Mouse (Mus musculus) forebrain, embryonic 14.5 days (tissue): ENCODE measurements around the gene Anks1b. TPM values are rescaled to one million over a fixed set of nuclear protein-coding genes. Genes with fewer than 3 reads are reported as not detected.

Source experiments
- ATAC-seq: fragments of 200-750 bp; cut with Nextera tagmentation; 2 replicates; pipeline ENCODE4 v1.8.0; 2017; ENCODE audit warnings: mild to moderate bottlenecking, moderate library complexity
- DNase-seq: peaks from one replicate; pipeline ENCODE4 v3.0.0-alpha.2; 2015; ENCODE audit warnings: low spot score
- H3K27ac ChIP-seq: fragments of 300-500 bp; sonication (generic); 2 replicates; pipeline ENCODE4 v1.5.1; 2014; ENCODE audit warnings: low read depth, mild to moderate bottlenecking, control low read depth, low read length, moderate library complexity
- H3K27me3 ChIP-seq: fragments of 300-500 bp; sonication (generic); replicated peaks from 2 replicates; pipeline ENCODE4 v1.6.1; 2014; ENCODE audit warnings: low read length, control low read depth, mixed read lengths; ENCODE audit not compliant: control insufficient read depth, insufficient read depth
- H3K36me3 ChIP-seq: fragments of 300-500 bp; sonication (generic); 2 replicates; pipeline ENCODE4 v1.6.1; 2014; ENCODE audit warnings: low read length, control low read depth; ENCODE audit not compliant: control insufficient read depth, insufficient read depth
- H3K4me1 ChIP-seq: fragments of 300-500 bp; sonication (generic); 2 replicates; pipeline ENCODE4 v1.6.1; 2014; ENCODE audit warnings: antibody characterized with exemption, low read length, control low read depth; ENCODE audit not compliant: control insufficient read depth, insufficient read depth
- H3K4me2 ChIP-seq: fragments of 300-500 bp; sonication (generic); 2 replicates; pipeline ENCODE4 v1.6.1; 2014; ENCODE audit warnings: mild to moderate bottlenecking, control low read depth, low read length
- H3K4me3 ChIP-seq: fragments of 300-500 bp; sonication (generic); 2 replicates; pipeline ENCODE4 v1.5.1; 2014; ENCODE audit warnings: low read depth, low read length, control low read depth
- H3K9ac ChIP-seq: fragments of 300-500 bp; sonication (generic); 2 replicates; pipeline ENCODE4 v1.6.1; 2014; ENCODE audit warnings: mild to moderate bottlenecking, low read length, control low read depth, moderate library complexity
- H3K9me3 ChIP-seq: fragments of 300-500 bp; sonication (generic); replicated peaks from 2 replicates; pipeline ENCODE4 v1.6.1; 2016; ENCODE audit warnings: low read length, control low read depth, mixed read lengths; ENCODE audit not compliant: control insufficient read depth
- WGBS: fragments of 180-500 bp; shearing (Covaris S2); extraction: QIAGEN DNeasy Blood & Tissue Kit; methylation state at CpG from one replicate; pipeline ENCODE4 v1.1.7; 2014; 5-methylcytosine and 5-hydroxymethylcytosine counted together
- polyA plus RNA-seq: library from polyadenylated mRNA; unstranded; fragments of >200 nt; fragmentation: Nextera tagmentation; extraction: Ambion mirVana; gene quantifications from 2 replicates; pipeline ENCODE4 v1.2.1, GENCODE M21; 2014

The Anks1b gene
- polyA plus RNA-seq, 1 experiment from 2014 or later = 36.0 TPM

DNA sequence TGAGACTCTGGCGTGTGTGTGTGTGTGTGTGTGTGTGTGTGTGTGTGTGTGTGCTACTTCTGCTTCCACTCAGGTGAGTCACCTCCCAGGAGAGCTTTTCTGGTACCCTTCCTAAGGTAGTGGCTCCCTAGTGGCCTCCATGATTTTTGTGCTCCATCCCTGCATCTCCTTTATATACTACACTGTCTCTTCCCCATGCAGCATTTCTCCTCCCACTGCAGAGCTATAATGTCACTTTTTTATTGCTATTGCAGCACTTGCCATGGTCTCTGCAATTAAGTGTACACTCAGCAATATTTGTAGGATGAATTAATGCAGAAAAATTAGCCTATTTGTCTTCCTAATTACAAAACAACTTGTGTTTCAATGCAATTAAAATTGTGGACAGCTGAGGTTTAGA lies 482.9 kb downstream of the Anks1b start:
- H3K27me3 ChIP-seq = no peaks in the 10 kb centered on the region
- no peak for DNase-seq
- H3K9ac ChIP-seq = no peak overlapping the region
- H3K4me1 ChIP-seq = no peaks in the 10 kb centered on the region
- no peak overlapping the region for H3K27ac ChIP-seq
- no peak for ATAC-seq
- no peaks in the 10 kb centered on the region for H3K9me3 ChIP-seq
- no peaks in the 10 kb centered on the region for H3K36me3 ChIP-seq
- WGBS = 43% methylated on average over 1 of the region's 1 CpGs
- H3K4me2 ChIP-seq = no peak overlapping the region
- no peak overlapping the region for H3K4me3 ChIP-seq

DNA sequence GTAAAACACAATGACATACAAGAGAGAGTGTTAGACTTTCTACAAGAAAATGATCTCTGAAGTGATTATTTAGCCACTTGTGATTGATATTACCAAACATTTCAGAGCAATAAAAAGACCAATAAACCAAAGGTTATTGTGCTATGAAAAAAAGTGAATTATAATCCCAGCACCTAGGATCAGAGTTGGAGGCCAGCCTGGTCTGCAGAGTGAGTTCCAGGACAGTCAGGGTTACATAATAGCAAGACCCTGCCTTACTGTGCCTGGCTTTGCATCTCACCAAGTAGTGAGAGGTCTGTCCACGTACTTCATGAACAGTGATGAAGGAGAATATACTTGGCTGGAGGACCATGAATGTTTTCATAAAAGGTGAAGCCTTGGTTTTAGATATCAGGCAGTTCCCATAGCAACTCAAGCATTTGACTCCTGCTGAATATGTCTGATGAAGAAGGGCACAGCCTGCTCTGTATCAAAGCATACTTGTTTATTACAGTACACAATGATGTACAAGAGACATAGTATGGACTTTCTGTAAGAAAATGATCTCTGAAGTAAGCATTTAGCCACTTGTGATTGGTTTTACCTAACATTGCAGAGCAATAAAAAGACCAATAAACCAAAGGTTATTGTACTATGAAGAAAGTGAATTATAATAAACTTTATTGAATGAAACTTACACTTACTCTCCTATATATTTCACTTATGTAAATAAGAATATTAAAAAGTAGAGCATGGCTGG lies 484.0 kb downstream of the Anks1b start:
- DNase-seq = no peak
- no peak overlapping the region for H3K4me3 ChIP-seq
- no peaks in the 10 kb centered on the region for H3K4me1 ChIP-seq
- no peaks in the 10 kb centered on the region for H3K27me3 ChIP-seq
- H3K27ac ChIP-seq = no peak overlapping the region
- H3K36me3 ChIP-seq = no peaks in the 10 kb centered on the region
- WGBS = 73% methylated on average over 1 of the region's 1 CpGs
- ATAC-seq = no peak
- H3K9ac ChIP-seq = no peak overlapping the region
- no peaks in the 10 kb centered on the region for H3K9me3 ChIP-seq
- H3K4me2 ChIP-seq = no peak overlapping the region

- WGBS = 97% methylated on average over 7 of the region's 7 CpGs
- no peaks in the 10 kb centered on the region for H3K9me3 ChIP-seq
- H3K27me3 ChIP-seq = no peaks in the 10 kb centered on the region
Observed at GRCm38 (mm10) chr10:90369015-90369414, 495.7 kb downstream of the Anks1b start.

DNA sequence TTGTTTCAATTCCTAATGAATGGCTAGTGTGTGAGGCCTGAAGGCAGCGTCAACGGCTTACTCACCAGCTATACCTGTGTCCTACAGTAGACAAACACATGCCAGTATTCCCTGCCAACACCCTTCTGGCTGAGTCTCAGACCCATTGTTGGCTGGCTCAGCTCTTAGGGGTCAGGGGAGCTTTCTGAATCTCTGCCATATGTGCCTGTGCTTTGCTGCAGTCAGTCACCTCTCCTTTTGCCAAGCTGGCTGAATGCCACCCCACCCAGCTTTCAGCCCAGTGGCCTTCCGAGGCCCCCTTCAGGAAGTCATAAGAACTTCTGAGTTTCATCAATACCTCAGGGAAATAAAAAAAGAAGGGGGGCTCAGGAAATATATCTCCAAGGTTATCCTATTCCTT lies 497.4 kb downstream of the Anks1b start:
- H3K27ac ChIP-seq = no peak overlapping the region
- no peaks in the 10 kb centered on the region for H3K4me1 ChIP-seq
- H3K36me3 ChIP-seq = no peaks in the 10 kb centered on the region
- no peaks in the 10 kb centered on the region for H3K27me3 ChIP-seq
- DNase-seq = peak; percentile 60
- ATAC-seq = no peak
- no peak overlapping the region for H3K9ac ChIP-seq
- no peaks in the 10 kb centered on the region for H3K9me3 ChIP-seq
- WGBS = 71% methylated on average over 3 of the region's 3 CpGs
- H3K4me2 ChIP-seq = no peak overlapping the region
- no peak overlapping the region for H3K4me3 ChIP-seq

More at GRCm38 (mm10) chr10:90369015-90369414, 495.7 kb downstream of the Anks1b start:
- Histone ChIP-seq H3K4me3 (no peak overlapping the region), H3K9ac (no peak overlapping the region), H3K27ac (no peak overlapping the region), H3K36me3 (no peaks in the 10 kb centered on the region), H3K4me2 (no peak overlapping the region), H3K4me1 (no peaks in the 10 kb centered on the region)
- ATAC-seq = no peak
- no peak for DNase-seq

- 0 out of 2 replicates have a peak, but pooled peaks have one; percentile 50 for ATAC-seq
- WGBS = 40% methylated on average over 4 of the region's 4 CpGs
- no peaks in the 10 kb centered on the region for H3K4me1 ChIP-seq
Observed at GRCm38 (mm10) chr10:90373469-90373868, 500.2 kb downstream of the Anks1b start.

GRCm38 (mm10) chr10:90376605-90377004 lies 503.3 kb downstream of the Anks1b start:
- no peak overlapping the region for H3K4me2 ChIP-seq
- H3K4me3 ChIP-seq = no peak overlapping the region
- H3K4me1 ChIP-seq = no peaks in the 10 kb centered on the region
- no peak overlapping the region for H3K27ac ChIP-seq
- H3K9me3 ChIP-seq = no peaks in the 10 kb centered on the region
- DNase-seq (no peak), ATAC-seq (no peak)
- no peak overlapping the region for H3K9ac ChIP-seq
- no peaks in the 10 kb centered on the region for H3K27me3 ChIP-seq
- WGBS = 66% methylated on average over 1 of the region's 1 CpGs
- no peaks in the 10 kb centered on the region for H3K36me3 ChIP-seq

More at GRCm38 (mm10) chr10:90373469-90373868, 500.2 kb downstream of the Anks1b start:
- Histone ChIP-seq H3K27ac (no peak overlapping the region), H3K4me3 (no peak overlapping the region), H3K9ac (no peak overlapping the region), H3K27me3 (no peaks in the 10 kb centered on the region), H3K9me3 (no peaks in the 10 kb centered on the region), H3K36me3 (no peaks in the 10 kb centered on the region), H3K4me2 (no peak overlapping the region)
- DNase-seq = peak; percentile 51

- 84% methylated on average over 1 of the region's 1 CpGs for WGBS
- no peak overlapping the region for H3K4me2 ChIP-seq
- no peak overlapping the region for H3K4me3 ChIP-seq
- no peaks in the 10 kb centered on the region for H3K4me1 ChIP-seq
- ATAC-seq = no peak
- H3K27me3 ChIP-seq = no peaks in the 10 kb centered on the region
- H3K9ac ChIP-seq = no peak overlapping the region
- no peak overlapping the region for H3K27ac ChIP-seq
- no peaks in the 10 kb centered on the region for H3K36me3 ChIP-seq
- no peaks in the 10 kb centered on the region for H3K9me3 ChIP-seq
- DNase-seq = no peak
Observed at GRCm38 (mm10) chr10:90380062-90380461, 506.8 kb downstream of the Anks1b start.

- no peak for DNase-seq
- peak; percentile 44; the same call in 1 of the 2 replicates for ATAC-seq
- H3K27ac ChIP-seq = no peak overlapping the region
Observed at GRCm38 (mm10) chr10:90380704-90381339, 507.5 kb downstream of the Anks1b start.

DNA sequence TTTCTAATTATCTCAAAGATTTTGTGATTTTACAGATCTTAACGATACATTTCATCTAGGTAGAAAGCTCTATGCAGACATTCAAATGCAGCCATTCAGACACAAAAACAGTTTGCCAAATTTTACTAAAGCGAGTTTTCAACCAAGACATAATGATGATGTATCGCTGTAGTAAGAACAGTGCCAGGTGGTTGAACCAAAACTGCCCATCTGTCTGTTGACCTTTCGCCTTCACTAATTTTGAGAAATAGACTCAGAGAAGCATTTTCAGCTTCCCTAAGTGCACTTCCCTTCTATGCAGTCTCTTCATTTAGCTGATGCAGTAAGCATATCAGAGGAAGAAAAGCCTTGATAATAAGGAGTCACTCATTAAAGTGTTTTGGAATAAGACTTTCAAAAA lies 527.1 kb downstream of the Anks1b start:
- 87% methylated on average over 4 of the region's 4 CpGs for WGBS
- no peak for DNase-seq

More at GRCm38 (mm10) chr10:90380704-90381339, 507.5 kb downstream of the Anks1b start:
- Histone ChIP-seq H3K36me3 (no peaks in the 10 kb centered on the region), H3K4me3 (no peak overlapping the region), H3K4me1 (no peaks in the 10 kb centered on the region), H3K9ac (no peak overlapping the region), H3K4me2 (no peak overlapping the region), H3K9me3 (no peaks in the 10 kb centered on the region), H3K27me3 (no peaks in the 10 kb centered on the region)
- 41% methylated on average over 8 of the region's 8 CpGs for WGBS

More for the DNA sequence above, 527.1 kb downstream of the Anks1b start:
- Histone ChIP-seq H3K9me3 (no peaks in the 10 kb centered on the region), H3K4me1 (no peaks in the 10 kb centered on the region), H3K4me3 (no peak overlapping the region), H3K27ac (no peak overlapping the region), H3K9ac (no peak overlapping the region), H3K36me3 (no peaks in the 10 kb centered on the region), H3K27me3 (no peaks in the 10 kb centered on the region), H3K4me2 (no peak overlapping the region)
- ATAC-seq = no peak
